Mouse (Mus musculus) CH12.LX (cell line): ENCODE data around the gene Ccer2. TPM values are rescaled to one million over a fixed set of nuclear protein-coding genes. Genes with fewer than 3 reads are reported as not detected.

Experiments used
- DNase-seq: peaks from one replicate; pipeline ENCODE4 v3.0.0-alpha.2; 2013; ENCODE audit errors: extremely low read depth
- H3K27ac ChIP-seq: 2 replicates; pipeline ENCODE4 v1.5.1; 2012; ENCODE audit warnings: low read depth, mild to moderate bottlenecking, control low read depth, moderate library complexity; ENCODE audit not compliant: insufficient read depth
- H3K27me3 ChIP-seq: replicated peaks from 2 replicates; pipeline ENCODE3; 2012; ENCODE audit warnings: inconsistent platforms
- H3K36me3 ChIP-seq, 2 experiments: replicated peaks in 1 of 2; 2 replicates each; pipeline versions ENCODE3 to v1.6.1; 2012; ENCODE audit warnings: inconsistent platforms in 1 of 2, low read length in 1 of 2, mild to moderate bottlenecking in 1 of 2, mixed read lengths in 1 of 2, moderate library complexity in 1 of 2; ENCODE audit not compliant: control insufficient read depth in 1 of 2, insufficient read depth in 1 of 2
- H3K4me1 ChIP-seq, 2 experiments: 2 replicates each; pipeline ENCODE4 v1.6.1; 2012; ENCODE audit warnings: inconsistent platforms in 1 of 2, moderate library complexity in 1 of 2; ENCODE audit not compliant: insufficient read depth in 2 of 2, control insufficient read depth in 1 of 2
- H3K4me2 ChIP-seq: 2 replicates; pipeline ENCODE4 v1.6.1; 2012; ENCODE audit warnings: low read depth, mild to moderate bottlenecking, control low read depth; ENCODE audit not compliant: poor library complexity, insufficient read depth, severe bottlenecking
- H3K4me3 ChIP-seq, 3 experiments: fragments of 150-350 bp in 1 of 3; sonication (generic) in 1 of 3; replicated peaks in 1 of 3; 2 replicates each; pipeline versions ENCODE3 to v1.5.1; 2011 to 2012; ENCODE audit warnings: low read depth in 2 of 3, low read length in 2 of 3, mild to moderate bottlenecking in 2 of 3, moderate library complexity in 2 of 3, control low read depth in 1 of 3, improper control_type of control experiment in 1 of 3, inconsistent platforms in 1 of 3, mixed read lengths in 1 of 3; ENCODE audit not compliant: poor library complexity in 1 of 3
- H3K79me2 ChIP-seq: replicated peaks from 2 replicates; pipeline ENCODE4 v1.6.1; 2012; ENCODE audit warnings: mild to moderate bottlenecking, moderate library complexity; ENCODE audit not compliant: control insufficient read depth, poor library complexity, insufficient read depth, severe bottlenecking; ENCODE audit errors: extremely low read depth
- H3K9ac ChIP-seq: 2 replicates; pipeline ENCODE4 v1.6.1; 2012; ENCODE audit warnings: low read depth, mild to moderate bottlenecking, control low read depth, moderate library complexity; ENCODE audit not compliant: insufficient read depth
- H3K9me3 ChIP-seq: replicated peaks from 2 replicates; pipeline ENCODE3; 2012; ENCODE audit warnings: low read length, inconsistent platforms, mixed read lengths
- BHLHE40 ChIP-seq: IDR thresholded peaks from 2 replicates; pipeline ENCODE4 v1.6.1; 2011; ENCODE audit warnings: mild to moderate bottlenecking, low read depth, low read length, improper control_type of control experiment
- CTCF ChIP-seq, 2 experiments: IDR thresholded peaks in 1 of 2; conservative IDR thresholded peaks in 1 of 2; 2 replicates each; pipeline ENCODE4 v1.5.1; 2011 to 2012; ENCODE audit warnings: low read depth in 2 of 2, low read length in 2 of 2, improper control_type of control experiment in 1 of 2, inconsistent platforms in 1 of 2, mild to moderate bottlenecking in 1 of 2, moderate library complexity in 1 of 2
- E2F4 ChIP-seq: IDR thresholded peaks from 2 replicates; pipeline ENCODE4 v1.6.1; 2011; ENCODE audit warnings: low read depth, low read length, improper control_type of control experiment; ENCODE audit not compliant: insufficient replicate concordance
- ELF1 ChIP-seq: IDR thresholded peaks from 2 replicates; pipeline ENCODE4 v1.6.1; 2014; ENCODE audit warnings: low read depth, mild to moderate bottlenecking, inconsistent platforms, low read length, improper control_type of control experiment
- ETS1 ChIP-seq: conservative IDR thresholded peaks from 2 replicates; pipeline ENCODE4 v1.6.1; 2012; ENCODE audit warnings: low read depth, mild to moderate bottlenecking, inconsistent platforms, low read length, improper control_type of control experiment, moderate library complexity
- HCFC1 ChIP-seq: IDR thresholded peaks from 2 replicates; pipeline ENCODE4 v1.6.1; 2012; ENCODE audit warnings: low read depth, mild to moderate bottlenecking, inconsistent platforms, low read length, improper control_type of control experiment
- IRF4 ChIP-seq: IDR thresholded peaks from 2 replicates; pipeline ENCODE4 v1.6.1; 2014; ENCODE audit warnings: low read depth, mild to moderate bottlenecking, inconsistent platforms, low read length, improper control_type of control experiment
- JUN ChIP-seq: IDR thresholded peaks from 2 replicates; pipeline ENCODE4 v1.6.1; 2011; ENCODE audit warnings: low read depth, mild to moderate bottlenecking, low read length, improper control_type of control experiment, moderate library complexity; ENCODE audit not compliant: insufficient read depth
- MAX ChIP-seq: IDR thresholded peaks from 2 replicates; pipeline ENCODE4 v1.6.1; 2011; ENCODE audit warnings: low read length, improper control_type of control experiment
- MEF2A ChIP-seq: IDR thresholded peaks from 2 replicates; pipeline ENCODE4 v1.6.1; 2014; ENCODE audit warnings: low read depth, mild to moderate bottlenecking, inconsistent platforms, low read length, improper control_type of control experiment, borderline replicate concordance
- MXI1 ChIP-seq: IDR thresholded peaks from 2 replicates; pipeline ENCODE4 v1.6.1; 2011; ENCODE audit warnings: mild to moderate bottlenecking, low read depth, low read length, improper control_type of control experiment
- NELFE ChIP-seq: IDR thresholded peaks from 2 replicates; pipeline ENCODE4 v1.6.1; 2011; ENCODE audit warnings: low read depth, low read length, improper control_type of control experiment
- PAX5 ChIP-seq: IDR thresholded peaks from 2 replicates; pipeline ENCODE4 v1.6.1; 2012; ENCODE audit warnings: low read length, inconsistent platforms, mixed read lengths
- RAD21 ChIP-seq: IDR thresholded peaks from 2 replicates; pipeline ENCODE4 v1.6.1; 2011; ENCODE audit warnings: low read depth, mild to moderate bottlenecking, low read length, improper control_type of control experiment, moderate library complexity
- SIN3A ChIP-seq: IDR thresholded peaks from 2 replicates; pipeline ENCODE4 v1.6.1; 2012; ENCODE audit warnings: low read length, improper control_type of control experiment, inconsistent platforms
- SMC3 ChIP-seq: IDR thresholded peaks from 2 replicates; pipeline ENCODE4 v1.6.1; 2011; ENCODE audit warnings: low read depth, low read length, improper control_type of control experiment
- TBP ChIP-seq: conservative IDR thresholded peaks from 2 replicates; pipeline ENCODE4 v1.6.1; 2011; ENCODE audit warnings: low read depth, low read length, improper control_type of control experiment
- USF1 ChIP-seq: IDR thresholded peaks from 2 replicates; pipeline ENCODE4 v1.6.1; 2014; ENCODE audit warnings: low read depth, mild to moderate bottlenecking, inconsistent platforms, low read length, improper control_type of control experiment
- USF2 ChIP-seq: conservative IDR thresholded peaks from 2 replicates; pipeline ENCODE4 v1.6.1; 2011; ENCODE audit warnings: low read depth, low read length, improper control_type of control experiment
- ZC3H11A ChIP-seq: IDR thresholded peaks from 2 replicates; pipeline ENCODE4 v1.6.1; 2012; ENCODE audit warnings: low read depth, mild to moderate bottlenecking, inconsistent platforms, low read length, improper control_type of control experiment
- ZKSCAN1 ChIP-seq: IDR thresholded peaks from 2 replicates; pipeline ENCODE4 v1.6.1; 2012; ENCODE audit warnings: low read depth, inconsistent platforms, low read length, improper control_type of control experiment, borderline replicate concordance
- ZNF384 ChIP-seq: IDR thresholded peaks from 2 replicates; pipeline ENCODE4 v1.6.1; 2012; ENCODE audit warnings: low read depth, low read length, improper control_type of control experiment, inconsistent platforms
- dilution Hi-C: fragments of 300-500 bp; cut with MboI; formaldehyde crosslinking; loops from 2 replicates; pipeline ENCODE4 v1.14.3; 2020; ENCODE audit warnings: low sequenced_read_pairs; ENCODE audit not compliant: extremely low pct_unique_long_range_greater_than_20kb, extremely low pct_ligation_motif_present
- in situ Hi-C: fragments of 300-500 bp; cut with MboI; formaldehyde crosslinking; loops from 3 replicates; pipeline ENCODE4 v1.14.3; 2019; ENCODE audit warnings: low sequenced_read_pairs, low pct_ligation_motif_present, low pct_unique_long_range_greater_than_20kb, mixed read lengths
- polyA plus RNA-seq: library from polyadenylated mRNA; unstranded; fragments of >175 nt; gene quantifications from 2 replicates; pipeline ENCODE4 v1.2.1, GENCODE M21; 2012; ENCODE audit warnings: low read depth; ENCODE audit not compliant: insufficient read length
- total RNA-seq, 2 experiments: library from RNA; depleted of rRNA; stranded (reverse); fragments of 300-350 nt in 1 of 2; fragments of >200 nt in 1 of 2; gene quantifications; 2 replicates each; pipeline ENCODE4 v1.2.3; 2012 to 2014

Ccer2 gene
- total and polyA plus RNA-seq, 3 experiments = 0.17 TPM; not detected in 2

DNA sequence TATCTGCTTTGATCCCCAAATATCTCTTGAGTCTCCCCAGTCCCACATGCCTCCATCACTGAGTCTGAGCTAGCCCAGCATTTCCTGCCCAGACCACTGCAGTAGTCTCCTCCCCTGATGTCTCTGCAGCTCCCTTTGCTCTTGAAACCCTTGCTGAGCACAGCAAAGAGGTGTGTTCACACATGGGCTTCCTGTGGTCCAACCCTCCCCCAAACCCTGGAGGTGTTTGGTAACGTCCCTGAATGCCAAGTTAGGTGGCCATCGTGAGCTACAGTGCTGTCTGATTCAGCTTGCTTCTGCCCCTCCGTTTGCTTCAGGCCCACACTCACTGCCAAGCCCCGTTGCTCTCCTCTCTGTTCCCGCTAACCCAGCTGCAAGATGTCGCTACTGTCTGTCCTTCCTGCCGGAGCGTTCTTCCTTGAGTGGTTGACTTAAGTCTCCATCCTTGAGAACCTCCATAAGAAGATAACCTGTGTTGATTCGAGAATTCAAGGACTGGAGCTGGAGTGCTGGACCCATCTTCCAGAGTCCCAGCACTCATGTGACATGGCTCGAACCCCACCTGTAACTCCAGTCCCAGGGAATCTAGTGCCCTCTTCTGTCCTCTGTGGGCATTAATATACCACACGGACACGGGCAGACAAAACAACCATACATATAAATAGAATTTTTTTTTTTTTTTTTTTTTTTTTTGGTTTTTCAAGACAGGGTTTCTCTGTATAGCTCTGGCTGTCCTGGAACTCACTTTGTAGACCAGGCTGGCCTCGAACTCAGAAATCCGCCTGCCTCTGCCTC, 36.6 kb downstream of the Ccer2 start (continued):
- TF ChIP-seq E2F4 = no peak
- no peak for TF ChIP-seq JUN
- TF ChIP-seq USF2 = no peak
- TF ChIP-seq SMC3 = peak; percentile 66
- no peak for TF ChIP-seq SIN3A
- TF ChIP-seq, all 38 proteins: peak for 15

DNA sequence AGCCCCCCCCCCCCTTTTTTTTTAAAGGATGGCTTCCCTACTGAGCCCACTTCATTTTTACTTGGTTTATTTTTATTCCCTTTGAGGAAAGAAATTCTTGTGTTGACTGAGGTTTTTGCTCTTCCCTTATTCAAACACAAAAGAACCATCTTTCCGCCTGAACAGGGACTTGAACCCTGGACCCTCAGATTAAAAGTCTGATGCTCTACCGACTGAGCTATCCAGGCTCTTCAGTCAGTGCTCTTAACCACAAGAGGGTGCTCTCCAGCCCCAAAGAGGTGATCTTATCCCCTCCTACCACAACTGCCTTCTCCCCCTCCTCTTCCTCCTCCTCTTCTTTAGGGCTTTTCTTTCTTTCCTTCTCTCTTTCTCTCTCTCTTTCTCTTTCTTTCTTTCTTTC, 37.9 kb downstream of the Ccer2 start:
- Histone ChIP-seq H3K4me1 (peaks cover 35 to 63% of the 10 kb centered on the region in 2 experiments), H3K9ac (no peak overlapping the region), H3K27me3 (no peaks in the 10 kb centered on the region), H3K4me3 (no peak overlapping the region), H3K4me2 (no peak overlapping the region), H3K27ac (no peak overlapping the region), H3K79me2 (peaks cover 12% of the 10 kb centered on the region), H3K36me3 (peaks cover 14 to 15% of the 10 kb centered on the region in 2 experiments), H3K9me3 (no peaks in the 10 kb centered on the region)
- no peak for TF ChIP-seq HCFC1
- TF ChIP-seq ZKSCAN1 = no peak
- no peak for TF ChIP-seq BHLHE40
- no peak for TF ChIP-seq MXI1
- no peak for TF ChIP-seq PAX5
- no peak for TF ChIP-seq USF2
- TF ChIP-seq USF1 = no peak
- no peak for TF ChIP-seq SIN3A
- TF ChIP-seq ELF1 = peak; percentile 55
- no peak for TF ChIP-seq ZNF384
- TF ChIP-seq MAX = no peak
- TF ChIP-seq NELFE = no peak
- TF ChIP-seq ZC3H11A = no peak
- TF ChIP-seq IRF4 = no peak
- TF ChIP-seq CTCF (conservative IDR thresholded peaks at IDR 0.05 in 1 of 2, IDR thresholded peaks at IDR 0.05 in 1 of 2; ENCODE audit: low read depth in 2 of 2, low read length in 2 of 2) = peak in 1 of 2 experiments; percentile 66; a peak in 2 of 4 replicates
- no peak for TF ChIP-seq MEF2A
- peak; percentile 98 for TF ChIP-seq TBP
- peak; percentile 31 for TF ChIP-seq RAD21
- TF ChIP-seq JUN = no peak
- TF ChIP-seq SMC3 = peak; percentile 38
- no peak for TF ChIP-seq ETS1
- dilution Hi-C loops (no loop called here), in situ Hi-C loops (loop anchor here (25.0 kb wide), 1 partner anchor 243 kb away; no protein-coding TSS in a partner anchor)
- DNase-seq = no peak
